Mouse (Mus musculus): ENCODE measurements around the gene Atg10. TPM values are rescaled to one million over a fixed set of nuclear protein-coding genes. Genes with fewer than 3 reads are reported as not detected.

Gene Atg10
- polyA plus RNA-seq, 1 experiment from 2014 or later: 15.9 TPM

GRCm38 (mm10) chr13:91171205-91171604 is 52.6 kb downstream of the Atg10 start:
- Histone ChIP-seq H3K4me1 (0 out of 2 replicates have a peak, but pooled peaks cover 11% of the 10 kb centered on the region), H3K27ac (replicated peaks) (no peak overlapping the region), H3K4me2 (no peak overlapping the region), H3K9me3 (replicated peaks) (no peaks in the 10 kb centered on the region), H3K36me3 (no peaks in the 10 kb centered on the region), H3K9ac (replicated peaks) (no peak overlapping the region), H3K27me3 (replicated peaks) (no peaks in the 10 kb centered on the region), H3K4me3 (replicated peaks) (no peak overlapping the region)
- WGBS: 76% methylated on average over 5 of the region's 5 CpGs
- peak; percentile 30; the same call in 1 of the 2 replicates for ATAC-seq (ENCODE audit: low FRiP score)

GRCm38 (mm10) chr13:91169529-91170319 is 54.0 kb downstream of the Atg10 start:
- WGBS: 81% methylated on average over 17 of the region's 17 CpGs
- H3K4me3 ChIP-seq (replicated peaks): no peak overlapping the region

GRCm38 (mm10) chr13:91168486-91168885 is 55.3 kb downstream of the Atg10 start:
- WGBS: 58% methylated on average over 4 of the region's 4 CpGs
- Histone ChIP-seq H3K27ac (replicated peaks) (no peak overlapping the region), H3K9me3 (replicated peaks) (no peaks in the 10 kb centered on the region), H3K36me3 (no peaks in the 10 kb centered on the region), H3K4me1 (0 out of 2 replicates have a peak, but pooled peaks cover 11% of the 10 kb centered on the region), H3K4me3 (replicated peaks) (no peak overlapping the region), H3K9ac (replicated peaks) (no peak overlapping the region), H3K4me2 (no peak overlapping the region), H3K27me3 (replicated peaks) (no peaks in the 10 kb centered on the region)
- no peak for ATAC-seq (ENCODE audit: low FRiP score)

More at GRCm38 (mm10) chr13:91169529-91170319, 54.0 kb downstream of the Atg10 start:
- no peak overlapping the region for H3K4me2 ChIP-seq
- no peaks in the 10 kb centered on the region for H3K9me3 ChIP-seq (replicated peaks)
- H3K36me3 ChIP-seq: no peaks in the 10 kb centered on the region
- no peak for ATAC-seq (ENCODE audit: low FRiP score)
- no peak overlapping the region for H3K9ac ChIP-seq (replicated peaks)
- no peaks in the 10 kb centered on the region for H3K27me3 ChIP-seq (replicated peaks)
- H3K27ac ChIP-seq (replicated peaks): no peak overlapping the region
- 0 out of 2 replicates have a peak, but pooled peaks cover 11% of the 10 kb centered on the region for H3K4me1 ChIP-seq

DNA sequence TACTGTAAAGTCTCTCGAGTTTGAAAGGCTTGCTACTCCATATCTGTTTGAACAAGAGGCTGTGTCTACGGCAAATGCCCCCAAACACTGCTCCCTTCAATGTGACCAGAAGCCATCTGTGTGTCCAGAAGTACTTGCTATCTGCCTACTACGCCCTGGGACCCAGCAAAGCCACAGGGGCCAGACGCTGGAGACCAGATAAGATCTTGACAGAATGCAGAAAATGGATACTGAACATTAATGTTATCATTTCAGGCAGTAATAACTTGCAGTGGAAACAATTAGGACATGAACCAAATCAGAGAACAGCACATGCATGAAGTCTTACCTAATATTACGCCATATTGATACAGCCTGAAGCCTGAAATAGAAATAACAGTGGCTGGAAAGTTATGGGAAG is 56.2 kb downstream of the Atg10 start:
- Histone ChIP-seq H3K27ac (replicated peaks) (no peak overlapping the region), H3K9ac (replicated peaks) (no peak overlapping the region), H3K36me3 (no peaks in the 10 kb centered on the region), H3K4me3 (replicated peaks) (no peak overlapping the region), H3K4me2 (no peak overlapping the region), H3K27me3 (replicated peaks) (no peaks in the 10 kb centered on the region), H3K9me3 (replicated peaks) (no peaks in the 10 kb centered on the region), H3K4me1 (0 out of 2 replicates have a peak, but pooled peaks cover 12% of the 10 kb centered on the region)
- no peak for ATAC-seq (ENCODE audit: low FRiP score)
- WGBS: 90% methylated on average over 5 of the region's 5 CpGs

DNA sequence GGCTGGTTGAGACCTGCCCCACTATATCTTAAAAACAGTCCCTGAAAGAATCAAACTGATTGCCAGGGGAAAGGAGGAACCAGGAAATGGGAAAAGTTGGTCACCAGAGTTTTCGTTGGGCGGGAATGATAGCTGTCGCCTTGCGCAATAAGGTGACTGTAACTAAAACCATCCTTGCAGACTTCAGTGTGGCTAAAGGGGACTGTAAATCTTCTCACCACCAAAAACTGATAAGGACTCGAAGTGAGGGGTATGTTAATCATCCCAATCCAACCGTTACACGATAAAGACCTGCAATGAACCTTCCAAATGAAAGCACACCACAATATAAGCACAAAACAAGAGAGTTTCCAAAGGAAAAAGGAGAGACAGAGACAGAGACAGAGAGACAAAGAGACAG is 57.5 kb downstream of the Atg10 start:
- Histone ChIP-seq H3K4me3 (replicated peaks) (no peak overlapping the region), H3K4me1 (0 out of 2 replicates have a peak, but pooled peaks cover 9% of the 10 kb centered on the region), H3K9ac (replicated peaks) (no peak overlapping the region), H3K36me3 (no peaks in the 10 kb centered on the region), H3K27ac (replicated peaks) (no peak overlapping the region), H3K4me2 (no peak overlapping the region), H3K27me3 (replicated peaks) (no peaks in the 10 kb centered on the region), H3K9me3 (replicated peaks) (no peaks in the 10 kb centered on the region)
- ATAC-seq (ENCODE audit: low FRiP score): no peak
- WGBS: 85% methylated on average over 7 of the region's 7 CpGs

DNA sequence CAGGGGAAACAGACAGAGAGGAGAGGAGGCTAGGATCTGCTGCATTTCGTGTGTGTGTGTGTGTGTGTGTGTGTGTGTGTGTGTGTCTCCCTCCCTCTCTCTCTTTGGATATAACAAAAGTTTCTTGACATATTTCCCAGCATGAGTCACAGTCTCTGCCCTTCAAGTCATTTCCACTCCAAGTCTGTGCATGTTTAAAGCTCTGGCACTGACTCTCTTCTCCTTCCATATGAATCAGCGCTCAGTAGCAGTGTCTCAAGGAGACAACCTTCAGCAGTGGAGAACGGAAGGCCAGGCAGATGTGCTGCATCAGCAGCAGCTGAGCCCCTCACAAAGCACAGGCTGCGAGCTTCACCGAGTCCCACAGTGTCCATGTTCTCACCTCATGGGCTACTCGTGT is 58.6 kb downstream of the Atg10 start:
- Histone ChIP-seq H3K27me3 (replicated peaks) (no peaks in the 10 kb centered on the region), H3K4me1 (0 out of 2 replicates have a peak, but pooled peaks cover 9% of the 10 kb centered on the region), H3K4me2 (no peak overlapping the region), H3K27ac (replicated peaks) (no peak overlapping the region), H3K9ac (replicated peaks) (no peak overlapping the region), H3K4me3 (replicated peaks) (no peak overlapping the region), H3K36me3 (no peaks in the 10 kb centered on the region), H3K9me3 (replicated peaks) (no peaks in the 10 kb centered on the region)
- ATAC-seq (ENCODE audit: low FRiP score): no peak
- 73% methylated on average over 6 of the region's 6 CpGs for WGBS

GRCm38 (mm10) chr13:91163292-91163691 is 60.5 kb downstream of the Atg10 start:
- no peaks in the 10 kb centered on the region for H3K36me3 ChIP-seq
- no peaks in the 10 kb centered on the region for H3K9me3 ChIP-seq (replicated peaks)
- WGBS: 81% methylated on average over 4 of the region's 4 CpGs
- 0 out of 2 replicates have a peak, but pooled peaks cover 3% of the 10 kb centered on the region for H3K4me1 ChIP-seq
- no peaks in the 10 kb centered on the region for H3K27me3 ChIP-seq (replicated peaks)
- H3K4me2 ChIP-seq: no peak overlapping the region
- no peak overlapping the region for H3K27ac ChIP-seq (replicated peaks)
- no peak overlapping the region for H3K9ac ChIP-seq (replicated peaks)
- ATAC-seq (ENCODE audit: low FRiP score): no peak
- H3K4me3 ChIP-seq (replicated peaks): no peak overlapping the region

DNA sequence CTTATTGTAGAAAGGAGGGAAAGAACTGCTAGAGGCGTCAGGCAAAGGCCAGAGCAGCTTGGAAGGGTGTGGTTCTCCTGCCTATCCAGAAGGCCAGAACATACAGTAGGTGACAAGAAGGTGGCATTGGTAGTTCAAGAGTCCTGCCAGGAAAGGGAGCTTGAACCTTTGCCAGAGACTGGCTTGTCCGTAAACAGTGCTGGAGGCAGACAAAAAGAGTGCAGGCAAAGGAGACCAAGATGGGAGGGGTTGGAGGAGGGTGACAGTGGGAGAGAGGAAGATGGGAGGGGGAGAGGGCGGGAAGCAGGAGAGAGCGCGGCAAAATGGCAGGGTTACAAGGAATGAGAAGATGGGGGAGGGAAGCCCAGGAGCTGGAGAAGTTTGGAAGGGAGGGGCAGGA is 61.3 kb downstream of the Atg10 start:
- H3K27ac ChIP-seq (replicated peaks): no peak overlapping the region
- 41% methylated on average over 5 of the region's 5 CpGs for WGBS
- H3K4me2 ChIP-seq: no peak overlapping the region
- H3K27me3 ChIP-seq (replicated peaks): no peaks in the 10 kb centered on the region
- H3K9me3 ChIP-seq (replicated peaks): no peaks in the 10 kb centered on the region
- no peak overlapping the region for H3K4me3 ChIP-seq (replicated peaks)
- no peak for ATAC-seq (ENCODE audit: low FRiP score)
- H3K9ac ChIP-seq (replicated peaks): no peak overlapping the region
- no peaks in the 10 kb centered on the region for H3K36me3 ChIP-seq
- 0 out of 2 replicates have a peak, but pooled peaks cover 3% of the 10 kb centered on the region for H3K4me1 ChIP-seq

DNA sequence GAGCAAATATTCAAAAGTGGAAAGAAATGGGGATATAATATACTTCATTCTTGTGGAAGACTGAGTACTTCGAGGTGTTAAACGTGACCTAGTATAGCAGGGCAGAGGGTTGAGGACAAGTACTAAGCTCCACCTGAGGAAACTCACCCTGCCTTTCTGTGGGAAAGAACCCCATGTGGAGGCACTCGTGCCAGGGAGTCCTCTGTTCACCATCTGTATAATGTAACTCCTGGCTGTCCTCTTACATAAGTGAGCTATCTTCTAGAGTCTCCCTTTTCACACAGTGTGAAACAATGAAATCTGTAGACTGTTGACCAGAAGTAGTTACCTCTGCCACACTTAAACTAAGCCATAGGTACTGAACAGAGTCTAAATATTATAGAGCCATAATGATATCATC is 63.2 kb downstream of the Atg10 start:
- Histone ChIP-seq H3K4me1 (0 out of 2 replicates have a peak, but pooled peaks cover 3% of the 10 kb centered on the region), H3K4me2 (no peak overlapping the region), H3K27me3 (replicated peaks) (no peaks in the 10 kb centered on the region), H3K36me3 (no peaks in the 10 kb centered on the region), H3K4me3 (replicated peaks) (no peak overlapping the region), H3K9me3 (replicated peaks) (no peaks in the 10 kb centered on the region), H3K27ac (replicated peaks) (no peak overlapping the region), H3K9ac (replicated peaks) (no peak overlapping the region)
- 85% methylated on average over 3 of the region's 3 CpGs for WGBS
- no peak for ATAC-seq (ENCODE audit: low FRiP score)

DNA sequence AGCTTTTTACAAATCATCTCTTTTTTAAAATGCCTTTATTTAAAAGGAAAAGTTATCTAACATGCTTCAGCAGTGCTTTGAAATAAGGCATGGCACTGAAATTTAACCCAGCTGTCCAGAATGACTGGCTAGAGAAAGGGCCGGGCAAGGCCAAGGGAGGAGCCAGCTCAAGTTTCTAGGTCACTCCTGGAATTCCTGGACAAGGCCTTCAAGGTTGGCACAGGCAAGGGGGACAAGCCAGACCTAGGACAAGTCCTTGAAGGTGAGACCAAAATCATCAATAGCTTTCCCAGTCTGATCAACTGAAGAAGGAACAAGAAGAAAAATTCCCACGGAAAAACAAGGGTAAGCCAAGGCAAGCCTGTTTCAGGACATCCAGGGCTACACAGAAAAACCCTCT is 63.9 kb downstream of the Atg10 start:
- Histone ChIP-seq H3K4me2 (no peak overlapping the region), H3K36me3 (no peaks in the 10 kb centered on the region), H3K9ac (replicated peaks) (no peak overlapping the region), H3K27ac (replicated peaks) (no peak overlapping the region), H3K4me1 (0 out of 2 replicates have a peak, but pooled peaks cover 3% of the 10 kb centered on the region), H3K4me3 (replicated peaks) (no peak overlapping the region), H3K9me3 (replicated peaks) (no peaks in the 10 kb centered on the region), H3K27me3 (replicated peaks) (no peaks in the 10 kb centered on the region)
- 84% methylated on average over 2 of the region's 2 CpGs for WGBS
- ATAC-seq (ENCODE audit: low FRiP score): no peak

DNA sequence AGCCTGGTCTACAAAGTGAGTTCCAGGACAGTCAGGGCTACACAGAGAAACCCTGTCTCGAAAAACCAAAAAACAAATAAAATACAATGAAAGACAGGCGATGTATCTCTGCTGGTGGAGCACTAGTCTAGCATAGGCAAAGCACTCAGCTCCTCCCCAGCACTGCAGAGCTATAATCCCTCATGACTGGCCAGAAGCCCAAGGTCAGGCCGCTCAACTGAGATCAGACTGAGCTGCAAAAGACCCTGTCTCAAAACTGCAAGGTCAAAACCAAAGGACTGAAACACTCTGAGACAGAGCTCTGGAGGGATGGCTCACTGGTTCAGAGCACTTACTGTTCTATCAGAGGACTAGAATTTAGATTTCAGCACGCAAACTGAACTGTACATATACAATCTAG is 65.8 kb downstream of the Atg10 start:
- no peaks in the 10 kb centered on the region for H3K9me3 ChIP-seq (replicated peaks)
- H3K36me3 ChIP-seq: no peaks in the 10 kb centered on the region
- no peak overlapping the region for H3K4me2 ChIP-seq
- 92% methylated on average over 4 of the region's 4 CpGs for WGBS
- H3K9ac ChIP-seq (replicated peaks): no peak overlapping the region
- no peak overlapping the region for H3K4me3 ChIP-seq (replicated peaks)
- ATAC-seq (ENCODE audit: low FRiP score): no peak
- no peaks in the 10 kb centered on the region for H3K27me3 ChIP-seq (replicated peaks)
- H3K27ac ChIP-seq (replicated peaks): no peak overlapping the region
- H3K4me1 ChIP-seq: 0 out of 2 replicates have a peak, but pooled peaks cover 3% of the 10 kb centered on the region

DNA sequence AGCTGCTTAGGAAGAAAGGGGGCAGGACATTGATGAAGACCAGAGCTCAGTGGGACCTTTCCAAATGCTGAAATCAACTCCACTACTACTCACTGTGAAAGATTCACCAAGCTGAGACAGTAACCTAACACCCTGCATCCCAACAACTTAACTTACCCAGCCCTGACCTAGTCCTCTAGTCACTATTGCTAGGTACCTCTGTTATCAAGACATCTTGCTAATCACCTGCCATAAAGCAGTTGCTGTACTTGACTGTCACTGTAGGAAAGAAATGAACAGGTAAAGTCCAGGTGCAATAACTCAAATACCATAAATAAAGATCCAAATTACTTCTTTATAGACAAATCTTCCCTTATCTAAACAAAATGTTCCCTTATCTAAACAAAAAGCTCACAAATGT is 66.3 kb downstream of the Atg10 start:
- Histone ChIP-seq H3K4me3 (replicated peaks) (no peak overlapping the region), H3K27ac (replicated peaks) (no peak overlapping the region), H3K4me1 (0 out of 2 replicates have a peak, but pooled peaks cover under 1% of the 10 kb centered on the region), H3K9ac (replicated peaks) (no peak overlapping the region), H3K27me3 (replicated peaks) (no peaks in the 10 kb centered on the region), H3K4me2 (no peak overlapping the region), H3K9me3 (replicated peaks) (no peaks in the 10 kb centered on the region), H3K36me3 (no peaks in the 10 kb centered on the region)
- no peak for ATAC-seq (ENCODE audit: low FRiP score)

Data from neural tube, embryonic 15.5 days (tissue).